In genomic region chr4:141456193-141456938, GRCm38 (mm10) we compare ENCODE assay signal across 30 mouse cellular contexts. TPM values are rescaled to one million over a fixed set of nuclear protein-coding genes. Genes with fewer than 3 reads are reported as not detected.
"Had no signal": no experiment of that assay in that cellular context is flagged by ENCODE, and none has a peak within 500 bp of the region (broad histone marks: within the 10 kb centered on the region; RNA-seq: fewer than 3 reads in every experiment).

No protein-coding gene starts in this region.

- H3K9me3 ChIP-seq: limb, embryonic 12.5 days; limb, embryonic 15.5 days; liver, embryonic 12.5 days; liver, embryonic 15.5 days had no signal

- DNase-seq: kidney, adult 18-20 months; kidney, adult 9 months; kidney, postnatal 14 days; kidney, postnatal 4 days; layer of hippocampus, postnatal 36 days; left cerebral cortex, postnatal 4 days; lung, adult 2 months; midbrain, embryonic 14.5 days; right cerebral cortex, adult 18-20 months; right cerebral cortex, postnatal 14 days; right cerebral cortex, postnatal 4 days; thymus, adult 2 months; thymus, postnatal 14 days had no signal

- H3K4me2 ChIP-seq: limb, embryonic 12.5 days; limb, embryonic 15.5 days; liver, embryonic 12.5 days; liver, embryonic 15.5 days had no signal

- H3K27ac ChIP-seq: limb, embryonic 12.5 days; liver, embryonic 12.5 days; liver, embryonic 15.5 days had no signal

- H3K4me3 ChIP-seq: left cerebral cortex, adult 2 months; limb, embryonic 12.5 days; limb, embryonic 15.5 days; liver, embryonic 12.5 days; liver, embryonic 15.5 days had no signal

- H3K27me3 ChIP-seq: limb, embryonic 12.5 days; limb, embryonic 15.5 days; liver, embryonic 12.5 days; liver, embryonic 15.5 days had no signal

- ATAC-seq: inflammation-experienced regulatory T-cells, adult 6 months; liver, embryonic 12.5 days had no signal

- H3K9ac ChIP-seq: limb, embryonic 12.5 days; limb, embryonic 15.5 days; liver, embryonic 12.5 days; liver, embryonic 15.5 days had no signal

RNA-seq across cellular contexts. Expression of gene Srarp, which starts 20.5 kb away (rescaled TPM):
- total RNA-seq: megakaryocyte, adult 5-6 weeks had no signal
- polyA plus RNA-seq: inflammation-experienced regulatory T-cells, adult 6 months; kidney, embryonic 16.5 days; limb, embryonic 12.5 days; limb, embryonic 15.5 days; liver, embryonic 12.5 days; liver, embryonic 15.5 days; lung, embryonic 16.5 days; macrophage; neural tube, embryonic 11.5 days; stomach, embryonic 14.5 days had no signal

RNA-seq across cellular contexts. Expression of gene Hspb7, which starts 35.8 kb away (rescaled TPM):
- total RNA-seq: layer of hippocampus, adult 18-20 months; layer of hippocampus, postnatal 36 days; left cerebral cortex, postnatal 4 days; megakaryocyte, adult 5-6 weeks had no signal
- polyA plus RNA-seq: inflammation-experienced regulatory T-cells, adult 6 months; limb, embryonic 12.5 days; macrophage; midbrain, embryonic 14.5 days; neural tube, embryonic 11.5 days had no signal

RNA-seq across cellular contexts. Expression of gene Clcnkb, which starts 40.6 kb away (rescaled TPM):
- total RNA-seq: layer of hippocampus, adult 18-20 months; layer of hippocampus, postnatal 10 days; layer of hippocampus, postnatal 36 days; left cerebral cortex, adult 2 months; left cerebral cortex, postnatal 14 days; left cerebral cortex, postnatal 4 days; megakaryocyte, adult 5-6 weeks; midbrain, postnatal 0 days had no signal
- polyA plus RNA-seq: inflammation-experienced regulatory T-cells, adult 6 months; limb, embryonic 12.5 days; limb, embryonic 15.5 days; liver, embryonic 12.5 days; liver, embryonic 15.5 days; lung, adult 2 months; macrophage; midbrain, embryonic 14.5 days; neural tube, embryonic 11.5 days; neural tube, embryonic 14.5 days; stomach, embryonic 14.5 days had no signal

RNA-seq across cellular contexts. Expression of gene Clcnka, which starts 57.8 kb away (rescaled TPM):
- total RNA-seq: layer of hippocampus, adult 18-20 months; layer of hippocampus, postnatal 10 days; layer of hippocampus, postnatal 36 days; left cerebral cortex, postnatal 14 days; megakaryocyte, adult 5-6 weeks; midbrain, postnatal 0 days had no signal
- polyA plus RNA-seq: inflammation-experienced regulatory T-cells, adult 6 months; liver, embryonic 12.5 days; liver, embryonic 15.5 days; lung, adult 2 months; macrophage; neural tube, embryonic 11.5 days had no signal
